Mouse (Mus musculus): ENCODE data around the gene Igdcc4.

GRCm38 (mm10) chr9:65153331-65153711 lies 52.0 kb downstream of the Igdcc4 start:
- TF ChIP-seq CTCF (IDR thresholded peaks at IDR 0.05; ENCODE audit: control insufficient read depth, insufficient read depth, low read length) = no peak
- no peak for TF ChIP-seq POLR2A (IDR thresholded peaks at IDR 0.05; ENCODE audit: borderline replicate concordance, control insufficient read depth, low read depth, low read length)
